Mouse (Mus musculus) midbrain, embryonic 15.5 days (tissue): ENCODE results near the gene Lyst. TPM values are rescaled to one million over a fixed set of nuclear protein-coding genes. Genes with fewer than 3 reads are reported as not detected.

Experiments used
- ATAC-seq: fragments of 200-750 bp; cut with Nextera tagmentation; replicated peaks from 2 replicates; pipeline ENCODE4 v1.8.0; 2017; ENCODE audit warnings: moderate TSS enrichment
- H3K27ac ChIP-seq: fragments of 300-500 bp; sonication (generic); 2 replicates; pipeline ENCODE4 v1.5.1; 2015; ENCODE audit warnings: mild to moderate bottlenecking, inconsistent platforms
- H3K27me3 ChIP-seq: fragments of 300-500 bp; sonication (generic); replicated peaks from 2 replicates; pipeline ENCODE4 v1.6.1; 2015; ENCODE audit warnings: inconsistent platforms
- H3K36me3 ChIP-seq: fragments of 300-500 bp; sonication (generic); replicated peaks from 2 replicates; pipeline ENCODE4 v1.6.1; 2015; ENCODE audit warnings: inconsistent platforms
- H3K4me1 ChIP-seq: fragments of 300-500 bp; sonication (generic); 2 replicates; pipeline ENCODE4 v1.6.1; 2015; ENCODE audit warnings: inconsistent platforms
- H3K4me2 ChIP-seq: fragments of 300-500 bp; sonication (generic); 2 replicates; pipeline ENCODE4 v1.6.1; 2015; ENCODE audit warnings: inconsistent platforms, mild to moderate bottlenecking, moderate library complexity
- H3K4me3 ChIP-seq: fragments of 300-500 bp; sonication (generic); 2 replicates; pipeline ENCODE4 v1.5.1; 2015; ENCODE audit warnings: mild to moderate bottlenecking, inconsistent platforms
- H3K9ac ChIP-seq: fragments of 300-500 bp; sonication (generic); 2 replicates; pipeline ENCODE4 v1.6.1; 2015; ENCODE audit warnings: mild to moderate bottlenecking, inconsistent platforms
- H3K9me3 ChIP-seq: fragments of 300-500 bp; sonication (generic); 2 replicates; pipeline ENCODE4 v1.6.1; 2016; ENCODE audit warnings: inconsistent platforms
- WGBS: fragments of 180-500 bp; shearing (Covaris S2); methylation state at CpG from one replicate; pipeline ENCODE4 v1.1.7; 2015; ENCODE audit warnings: mixed read lengths; 5-methylcytosine and 5-hydroxymethylcytosine counted together
- polyA plus RNA-seq: library from polyadenylated mRNA; unstranded; fragments of >200 nt; fragmentation: Nextera tagmentation; extraction: Ambion mirVana; gene quantifications from 2 replicates; pipeline ENCODE4 v1.2.1, GENCODE M21; 2015

The Lyst gene
- polyA plus RNA-seq, 1 experiment from 2014 or later = 5.6 TPM

- Histone ChIP-seq H3K4me3 (no peak overlapping the region), H3K9me3 (no peaks in the 10 kb centered on the region), H3K4me1 (no peaks in the 10 kb centered on the region; the same call in 1 of the 2 replicates), H3K27ac (no peak overlapping the region), H3K9ac (no peak overlapping the region), H3K4me2 (peak overlapping the region; percentile 23; the same call in 1 of the 2 replicates), H3K36me3 (no peaks in the 10 kb centered on the region), H3K27me3 (no peaks in the 10 kb centered on the region)
- ATAC-seq = peak; percentile 62
- 34% methylated on average over 8 of the region's 8 CpGs for WGBS
Measured at GRCm38 (mm10) chr13:13576469-13577205, 13.6 kb upstream of the Lyst start.

GRCm38 (mm10) chr13:13581988-13582387 is 8.2 kb upstream of the Lyst start:
- Histone ChIP-seq H3K27me3 (no peaks in the 10 kb centered on the region), H3K27ac (no peak overlapping the region), H3K4me2 (no peak overlapping the region), H3K4me3 (no peak overlapping the region), H3K9me3 (no peaks in the 10 kb centered on the region), H3K36me3 (no peaks in the 10 kb centered on the region), H3K9ac (no peak overlapping the region), H3K4me1 (no peaks in the 10 kb centered on the region)
- ATAC-seq = no peak
- 64% methylated on average over 4 of the region's 4 CpGs for WGBS

- Histone ChIP-seq H3K4me2 (no peak overlapping the region), H3K36me3 (no peaks in the 10 kb centered on the region), H3K9ac (no peak overlapping the region), H3K27ac (no peak overlapping the region), H3K9me3 (no peaks in the 10 kb centered on the region), H3K27me3 (no peaks in the 10 kb centered on the region), H3K4me3 (no peak overlapping the region), H3K4me1 (no peaks in the 10 kb centered on the region)
- 73% methylated on average over 2 of the region's 2 CpGs for WGBS
- ATAC-seq = no peak
Measured at GRCm38 (mm10) chr13:13583473-13583872, 6.7 kb upstream of the Lyst start.

GRCm38 (mm10) chr13:13587653-13588184 is 2.5 kb upstream of the Lyst start:
- 61% methylated on average over 1 of the region's 1 CpGs for WGBS
- no peak for ATAC-seq
- Histone ChIP-seq H3K4me3 (no peak overlapping the region), H3K4me2 (no peak overlapping the region), H3K27ac (no peak overlapping the region), H3K9ac (no peak overlapping the region), H3K36me3 (no peaks in the 10 kb centered on the region), H3K9me3 (no peaks in the 10 kb centered on the region), H3K27me3 (no peaks in the 10 kb centered on the region), H3K4me1 (peaks cover 15% of the 10 kb centered on the region)

GRCm38 (mm10) chr13:13588518-13588917 is 1.7 kb upstream of the Lyst start:
- Histone ChIP-seq H3K4me1 (peaks cover 15% of the 10 kb centered on the region), H3K4me2 (no peak overlapping the region), H3K36me3 (no peaks in the 10 kb centered on the region), H3K9me3 (no peaks in the 10 kb centered on the region), H3K27ac (no peak overlapping the region), H3K4me3 (no peak overlapping the region), H3K9ac (no peak overlapping the region), H3K27me3 (no peaks in the 10 kb centered on the region)
- 96% methylated on average over 1 of the region's 1 CpGs for WGBS
- no peak for ATAC-seq

GRCm38 (mm10) chr13:13589032-13589431 is 1.2 kb upstream of the Lyst start:
- Histone ChIP-seq H3K36me3 (no peaks in the 10 kb centered on the region), H3K27ac (no peak overlapping the region), H3K9me3 (no peaks in the 10 kb centered on the region), H3K4me1 (peaks cover 15% of the 10 kb centered on the region), H3K9ac (no peak overlapping the region), H3K4me2 (no peak overlapping the region), H3K4me3 (no peak overlapping the region), H3K27me3 (no peaks in the 10 kb centered on the region)
- 92% methylated on average over 2 of the region's 2 CpGs for WGBS
- no peak for ATAC-seq

GRCm38 (mm10) chr13:13591892-13592291 is 1.7 kb downstream of the Lyst start:
- no peak overlapping the region for H3K27ac ChIP-seq
- no peaks in the 10 kb centered on the region for H3K36me3 ChIP-seq
- H3K4me2 ChIP-seq = peak overlapping the region; percentile 90; the same call in 1 of the 2 replicates
- H3K27me3 ChIP-seq = no peaks in the 10 kb centered on the region
- H3K4me3 ChIP-seq = no peak overlapping the region
- 52% methylated on average over 4 of the region's 4 CpGs for WGBS
- no peak for ATAC-seq
- H3K4me1 ChIP-seq = peaks cover 15% of the 10 kb centered on the region
- H3K9ac ChIP-seq = no peak overlapping the region
- no peaks in the 10 kb centered on the region for H3K9me3 ChIP-seq

- no peaks in the 10 kb centered on the region for H3K27me3 ChIP-seq
- H3K36me3 ChIP-seq = no peaks in the 10 kb centered on the region
- peaks cover 7% of the 10 kb centered on the region; the same call in 1 of the 2 replicates for H3K4me1 ChIP-seq
- 95% methylated on average over 7 of the region's 7 CpGs for WGBS
- no peak overlapping the region for H3K27ac ChIP-seq
- H3K9ac ChIP-seq = no peak overlapping the region
- H3K4me3 ChIP-seq = no peak overlapping the region
- H3K9me3 ChIP-seq = no peaks in the 10 kb centered on the region
- H3K4me2 ChIP-seq = no peak overlapping the region
- no peak for ATAC-seq
Measured at GRCm38 (mm10) chr13:13596424-13597044, 6.3 kb downstream of the Lyst start.

GRCm38 (mm10) chr13:13597896-13598295 is 7.7 kb downstream of the Lyst start:
- no peak for ATAC-seq
- no peaks in the 10 kb centered on the region for H3K27me3 ChIP-seq
- no peaks in the 10 kb centered on the region for H3K36me3 ChIP-seq
- no peak overlapping the region for H3K9ac ChIP-seq
- WGBS = 93% methylated on average over 2 of the region's 2 CpGs
- no peaks in the 10 kb centered on the region for H3K9me3 ChIP-seq
- H3K4me2 ChIP-seq = no peak overlapping the region
- no peaks in the 10 kb centered on the region for H3K4me1 ChIP-seq
- no peak overlapping the region for H3K4me3 ChIP-seq
- H3K27ac ChIP-seq = no peak overlapping the region

GRCm38 (mm10) chr13:13601407-13601806 is 11.2 kb downstream of the Lyst start:
- no peak overlapping the region for H3K27ac ChIP-seq
- ATAC-seq = no peak
- H3K27me3 ChIP-seq = no peaks in the 10 kb centered on the region
- WGBS = 93% methylated on average over 2 of the region's 2 CpGs
- no peak overlapping the region for H3K9ac ChIP-seq
- no peaks in the 10 kb centered on the region for H3K4me1 ChIP-seq
- no peaks in the 10 kb centered on the region for H3K36me3 ChIP-seq
- H3K4me3 ChIP-seq = no peak overlapping the region
- no peak overlapping the region for H3K4me2 ChIP-seq
- no peaks in the 10 kb centered on the region for H3K9me3 ChIP-seq

GRCm38 (mm10) chr13:13606149-13606548 is 16.0 kb downstream of the Lyst start:
- no peak overlapping the region for H3K9ac ChIP-seq
- no peaks in the 10 kb centered on the region for H3K27me3 ChIP-seq
- H3K4me1 ChIP-seq = no peaks in the 10 kb centered on the region
- H3K4me3 ChIP-seq = no peak overlapping the region
- no peak overlapping the region for H3K4me2 ChIP-seq
- H3K36me3 ChIP-seq = no peaks in the 10 kb centered on the region
- no peaks in the 10 kb centered on the region for H3K9me3 ChIP-seq
- ATAC-seq = no peak
- no peak overlapping the region for H3K27ac ChIP-seq

GRCm38 (mm10) chr13:13608311-13608710 is 18.1 kb downstream of the Lyst start:
- no peak overlapping the region for H3K9ac ChIP-seq
- 45% methylated on average over 1 of the region's 1 CpGs for WGBS

GRCm38 (mm10) chr13:13609655-13610054 is 19.5 kb downstream of the Lyst start:
- H3K4me1 ChIP-seq = no peaks in the 10 kb centered on the region
- ATAC-seq = no peak
- H3K9me3 ChIP-seq = no peaks in the 10 kb centered on the region
- no peak overlapping the region for H3K4me2 ChIP-seq
- WGBS = 86% methylated on average over 2 of the region's 2 CpGs
- H3K4me3 ChIP-seq = no peak overlapping the region
- H3K36me3 ChIP-seq = no peaks in the 10 kb centered on the region
- no peak overlapping the region for H3K27ac ChIP-seq
- no peak overlapping the region for H3K9ac ChIP-seq
- H3K27me3 ChIP-seq = no peaks in the 10 kb centered on the region

More at GRCm38 (mm10) chr13:13608311-13608710, 18.1 kb downstream of the Lyst start:
- H3K36me3 ChIP-seq = no peaks in the 10 kb centered on the region
- no peaks in the 10 kb centered on the region for H3K4me1 ChIP-seq
- no peak overlapping the region for H3K4me2 ChIP-seq
- ATAC-seq = no peak
- H3K27me3 ChIP-seq = no peaks in the 10 kb centered on the region
- no peaks in the 10 kb centered on the region for H3K9me3 ChIP-seq
- H3K27ac ChIP-seq = no peak overlapping the region
- H3K4me3 ChIP-seq = no peak overlapping the region
